Mouse (Mus musculus) kidney, adult 8-10 months (tissue): Measurements from ENCODE around the gene Aldh3b1.

Source experiments
- DNase-seq, 2 experiments: peaks; one replicate each; pipeline ENCODE4 v3.0.0; 2022

The Aldh3b1 gene

GRCm38 (mm10) chr19:3875045-3875444, 54.6 kb downstream of the Aldh3b1 start:
- no peak for DNase-seq

- DNase-seq = peak; percentile 32 to 62
These were observed 57.2 kb downstream of the Aldh3b1 start for GRCm38 (mm10) chr19:3872373-3872772.

GRCm38 (mm10) chr19:3871468-3871867, 58.1 kb downstream of the Aldh3b1 start:
- no peak for DNase-seq

GRCm38 (mm10) chr19:3868290-3868689, 61.3 kb downstream of the Aldh3b1 start:
- no peak for DNase-seq

GRCm38 (mm10) chr19:3864960-3865359, 64.6 kb downstream of the Aldh3b1 start:
- DNase-seq = no peak
